Mouse (Mus musculus) limb, embryonic 14.5 days (tissue): Measurements from ENCODE around the gene Fut9. TPM values are rescaled to one million over a fixed set of nuclear protein-coding genes. Genes with fewer than 3 reads are reported as not detected.

Source experiments
- ATAC-seq: fragments of 200-750 bp; cut with Nextera tagmentation; 2 replicates; pipeline ENCODE4 v1.8.0; 2017; ENCODE audit warnings: low read depth, moderate number of reproducible peaks, moderate TSS enrichment; ENCODE audit not compliant: low FRiP score
- DNase-seq: peaks from one replicate; pipeline ENCODE4 v3.0.0-alpha.2; 2015; ENCODE audit warnings: low spot score
- H3K27ac ChIP-seq: fragments of 300-500 bp; sonication (generic); replicated peaks from 2 replicates; pipeline ENCODE4 v1.5.1; 2014; ENCODE audit warnings: low read depth, mild to moderate bottlenecking, low read length, moderate library complexity, mixed read lengths
- H3K27me3 ChIP-seq: fragments of 300-500 bp; sonication (generic); 2 replicates; pipeline ENCODE4 v1.6.1; 2014; ENCODE audit warnings: low read length, mixed read lengths; ENCODE audit not compliant: control insufficient read depth, insufficient read depth
- H3K36me3 ChIP-seq: fragments of 300-500 bp; sonication (generic); 2 replicates; pipeline ENCODE4 v1.6.1; 2014; ENCODE audit warnings: mild to moderate bottlenecking, low read length, moderate library complexity, mixed read lengths; ENCODE audit not compliant: control insufficient read depth, insufficient read depth
- H3K4me1 ChIP-seq: fragments of 300-500 bp; sonication (generic); 2 replicates; pipeline ENCODE4 v1.6.1; 2014; ENCODE audit warnings: antibody characterized with exemption, low read length, mixed read lengths; ENCODE audit not compliant: control insufficient read depth, insufficient read depth
- H3K4me2 ChIP-seq: fragments of 300-500 bp; sonication (generic); replicated peaks from 2 replicates; pipeline ENCODE4 v1.6.1; 2014; ENCODE audit warnings: low read depth, mild to moderate bottlenecking, low read length, moderate library complexity; ENCODE audit not compliant: severe bottlenecking
- H3K4me3 ChIP-seq: fragments of 300-500 bp; sonication (generic); replicated peaks from 2 replicates; pipeline ENCODE4 v1.5.1; 2014; ENCODE audit warnings: low read length
- H3K9ac ChIP-seq: fragments of 300-500 bp; sonication (generic); 2 replicates; pipeline ENCODE4 v1.6.1; 2014; ENCODE audit warnings: mild to moderate bottlenecking, low read depth, low read length, moderate library complexity; ENCODE audit not compliant: severe bottlenecking
- H3K9me3 ChIP-seq: fragments of 300-500 bp; sonication (generic); 2 replicates; pipeline ENCODE4 v1.6.1; 2016; ENCODE audit warnings: low read length; ENCODE audit not compliant: control insufficient read depth
- POLR2A ChIP-seq: fragments of 200-500 bp; IDR thresholded peaks from 2 replicates; pipeline ENCODE4 v1.8.0; 2012; ENCODE audit warnings: inconsistent platforms, mild to moderate bottlenecking, moderate library complexity, borderline replicate concordance; ENCODE audit not compliant: insufficient read depth, insufficient read length; ENCODE audit errors: extremely low read depth
- WGBS: fragments of 180-500 bp; shearing (Covaris S2); extraction: QIAGEN DNeasy Blood & Tissue Kit; methylation state at CpG from one replicate; pipeline ENCODE4 v1.1.7; 2014; 5-methylcytosine and 5-hydroxymethylcytosine counted together
- polyA plus RNA-seq, 2 experiments: library from polyadenylated mRNA; depleted of rRNA in 1 of 2; stranded (reverse) in 1 of 2; unstranded in 1 of 2; fragments of >200 nt; fragmentation: Nextera tagmentation in 1 of 2; extraction: Ambion mirVana in 1 of 2; gene quantifications; 2 replicates each; pipeline versions ENCODE4 v1.2.1 to v1.2.3; 2012 to 2014

Gene Fut9
- polyA plus RNA-seq, 2 experiments = 0.10 to 0.19 TPM

GRCm38 (mm10) chr4:25768657-25769056 lies 31.4 kb downstream of the Fut9 start:
- no peak for ATAC-seq
- no peak overlapping the region for H3K4me2 ChIP-seq
- no peak overlapping the region for H3K27ac ChIP-seq
- H3K9ac ChIP-seq = no peak overlapping the region
- H3K27me3 ChIP-seq = no peaks in the 10 kb centered on the region
- H3K4me1 ChIP-seq = no peaks in the 10 kb centered on the region
- H3K4me3 ChIP-seq = no peak overlapping the region
- H3K36me3 ChIP-seq = no peaks in the 10 kb centered on the region
- TF ChIP-seq POLR2A = no peak
- no peak for DNase-seq
- H3K9me3 ChIP-seq = no peaks in the 10 kb centered on the region
- 54% methylated on average over 3 of the region's 3 CpGs for WGBS

GRCm38 (mm10) chr4:25763091-25763490 lies 37.0 kb downstream of the Fut9 start:
- Histone ChIP-seq H3K27me3 (no peaks in the 10 kb centered on the region), H3K4me3 (no peak overlapping the region), H3K4me2 (no peak overlapping the region), H3K36me3 (no peaks in the 10 kb centered on the region), H3K9ac (no peak overlapping the region), H3K4me1 (no peaks in the 10 kb centered on the region), H3K27ac (no peak overlapping the region), H3K9me3 (no peaks in the 10 kb centered on the region)
- ATAC-seq (no peak), DNase-seq (no peak)
- no peak for TF ChIP-seq POLR2A

- ATAC-seq (no peak), DNase-seq (no peak)
- Histone ChIP-seq H3K4me3 (no peak overlapping the region), H3K27ac (no peak overlapping the region), H3K27me3 (no peaks in the 10 kb centered on the region), H3K9ac (no peak overlapping the region), H3K9me3 (no peaks in the 10 kb centered on the region), H3K4me1 (no peaks in the 10 kb centered on the region), H3K4me2 (no peak overlapping the region), H3K36me3 (no peaks in the 10 kb centered on the region)
- 74% methylated on average over 4 of the region's 5 CpGs for WGBS
- no peak for TF ChIP-seq POLR2A
Observed at GRCm38 (mm10) chr4:25757909-25758548, 42.0 kb downstream of the Fut9 start.

GRCm38 (mm10) chr4:25741553-25741952 lies 58.5 kb downstream of the Fut9 start:
- H3K9me3 ChIP-seq = no peaks in the 10 kb centered on the region
- no peaks in the 10 kb centered on the region for H3K36me3 ChIP-seq
- no peak overlapping the region for H3K4me2 ChIP-seq
- TF ChIP-seq POLR2A = no peak
- ATAC-seq = no peak
- no peak overlapping the region for H3K4me3 ChIP-seq
- DNase-seq = no peak
- H3K27ac ChIP-seq = no peak overlapping the region
- WGBS = 79% methylated on average over 5 of the region's 5 CpGs
- H3K4me1 ChIP-seq = no peaks in the 10 kb centered on the region
- H3K27me3 ChIP-seq = no peaks in the 10 kb centered on the region
- H3K9ac ChIP-seq = no peak overlapping the region

GRCm38 (mm10) chr4:25738782-25739181 lies 61.3 kb downstream of the Fut9 start:
- H3K9ac ChIP-seq = no peak overlapping the region
- no peak for ATAC-seq
- no peak overlapping the region for H3K4me2 ChIP-seq
- no peaks in the 10 kb centered on the region for H3K4me1 ChIP-seq
- H3K9me3 ChIP-seq = no peaks in the 10 kb centered on the region
- H3K27ac ChIP-seq = no peak overlapping the region
- no peaks in the 10 kb centered on the region for H3K27me3 ChIP-seq
- no peak for TF ChIP-seq POLR2A
- no peak for DNase-seq
- H3K4me3 ChIP-seq = no peak overlapping the region
- 77% methylated on average over 4 of the region's 4 CpGs for WGBS
- H3K36me3 ChIP-seq = no peaks in the 10 kb centered on the region

- Histone ChIP-seq H3K9me3 (no peaks in the 10 kb centered on the region), H3K36me3 (no peaks in the 10 kb centered on the region), H3K4me1 (no peaks in the 10 kb centered on the region), H3K4me3 (no peak overlapping the region), H3K4me2 (no peak overlapping the region), H3K27me3 (no peaks in the 10 kb centered on the region), H3K27ac (no peak overlapping the region), H3K9ac (no peak overlapping the region)
- ATAC-seq (no peak), DNase-seq (no peak)
- 82% methylated on average over 5 of the region's 5 CpGs for WGBS
- no peak for TF ChIP-seq POLR2A
Observed at GRCm38 (mm10) chr4:25721576-25721975, 78.5 kb downstream of the Fut9 start.
